Mouse (Mus musculus) liver, embryonic 14.5 days (tissue): ENCODE data around the gene Tmppe.

Source experiments
- CTCF ChIP-seq: IDR thresholded peaks from 2 replicates; pipeline ENCODE4 v1.5.1; 2016; ENCODE audit warnings: antibody characterized with exemption, low read depth, control low read depth
- EP300 ChIP-seq: IDR thresholded peaks from 2 replicates; pipeline ENCODE4 v1.6.1; 2016; ENCODE audit warnings: antibody characterized with exemption, low read depth

DNA sequence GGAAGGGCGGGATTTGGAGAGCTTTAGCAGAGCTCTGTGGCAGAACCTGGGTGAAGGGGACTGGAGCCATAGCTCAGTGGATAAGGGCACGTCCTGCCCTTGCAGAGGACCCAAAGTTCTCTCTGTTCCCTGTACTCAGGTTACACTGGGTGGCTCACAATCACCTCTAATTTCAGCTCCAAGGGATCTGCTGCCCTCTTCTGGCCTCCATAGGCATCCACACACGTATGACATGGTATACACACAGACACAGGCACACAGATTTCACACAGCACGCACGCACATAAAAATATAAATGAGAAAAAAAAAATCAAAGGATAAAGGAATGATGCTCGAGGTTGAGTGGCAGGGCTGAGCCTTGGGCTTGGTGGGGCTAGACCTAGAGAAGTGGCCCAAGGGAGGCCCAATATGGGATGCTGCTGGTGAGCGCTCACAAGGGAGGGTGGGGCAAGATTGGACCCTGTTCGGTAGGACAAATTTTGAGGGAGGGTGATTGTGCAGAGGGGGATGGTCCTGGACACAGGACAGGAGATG is 11.5 kb upstream of the Tmppe start:
- TF ChIP-seq EP300 (no peak), CTCF (peak; percentile 62)
